Mouse (Mus musculus) embryo, embryonic 11 days (tissue): ENCODE data around the gene Cbx7.
A peak's percentile ranks its signal among the peaks of the same experiment; 100 is the strongest.
"Not testable (repeated sequence)": the region's sequence is repeated elsewhere in the genome, so short reads cannot be mapped to it uniquely, and the experiment has no call there.

Source experiments
- DNase-seq: peaks from one replicate; pipeline ENCODE4 v3.0.0-alpha.2; 2015

Cbx7 gene

DNA sequence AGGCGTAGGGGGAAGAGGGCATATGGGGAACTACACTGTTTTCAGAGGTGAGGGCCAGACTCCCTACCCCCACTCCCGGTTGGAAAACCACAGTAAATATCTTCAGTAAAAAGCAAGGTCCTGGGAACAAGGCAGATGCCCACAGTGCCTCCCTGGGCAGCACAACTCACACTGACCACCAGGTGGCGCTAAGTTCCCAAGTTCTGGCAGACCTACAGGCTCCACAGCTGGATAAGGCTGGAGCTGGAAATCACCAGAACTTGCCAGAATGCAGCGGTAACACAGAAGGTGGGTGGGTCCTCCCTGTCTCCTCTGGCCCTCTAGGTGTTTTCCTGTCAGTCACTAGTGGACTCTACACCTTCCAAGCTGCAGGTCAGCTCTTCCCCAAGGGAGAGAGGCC lies 24.9 kb downstream of the Cbx7 start:
- peak; percentile 91 for DNase-seq

DNA sequence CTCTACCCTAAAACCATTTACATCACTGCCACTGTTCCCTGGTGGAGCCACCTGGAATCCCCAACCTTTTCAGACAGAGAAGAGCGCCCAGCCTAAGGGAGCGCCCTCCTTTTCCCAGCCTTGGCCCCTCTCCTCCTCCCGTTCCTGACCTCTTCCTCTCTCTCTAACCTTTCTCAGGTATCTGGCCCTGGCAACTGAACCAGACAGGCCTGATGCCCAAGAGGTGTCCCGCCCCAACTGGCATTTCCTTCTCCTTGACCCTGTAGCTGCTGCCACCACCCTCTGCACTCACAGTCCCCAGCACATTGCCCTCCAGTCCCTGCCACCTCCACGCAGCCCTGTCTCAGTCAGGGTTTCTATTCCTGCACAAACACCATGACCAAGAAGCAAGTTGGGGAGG lies 26.0 kb downstream of the Cbx7 start:
- no peak for DNase-seq

DNA sequence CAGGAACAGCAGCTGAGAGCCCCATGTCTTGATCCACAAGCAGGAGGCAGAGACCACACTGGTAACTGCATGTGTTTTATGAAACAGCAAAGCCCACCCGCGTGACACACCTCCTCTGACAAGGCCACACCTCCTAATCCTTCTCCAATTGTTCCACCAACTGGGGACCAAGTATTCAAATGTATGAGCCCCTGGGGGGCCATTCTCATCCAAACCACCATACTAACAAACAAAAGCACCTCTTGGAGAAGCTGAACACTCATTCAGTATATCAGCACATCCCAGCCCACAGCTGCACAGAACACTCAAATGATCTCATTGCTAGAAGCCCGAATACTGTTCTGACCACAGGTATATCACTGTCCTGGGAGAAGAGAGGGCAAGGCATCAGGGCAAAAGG lies 27.3 kb downstream of the Cbx7 start:
- DNase-seq = no peak

GRCm38 (mm10) chr15:79942541-79942940 lies 28.4 kb downstream of the Cbx7 start:
- no peak for DNase-seq

DNA sequence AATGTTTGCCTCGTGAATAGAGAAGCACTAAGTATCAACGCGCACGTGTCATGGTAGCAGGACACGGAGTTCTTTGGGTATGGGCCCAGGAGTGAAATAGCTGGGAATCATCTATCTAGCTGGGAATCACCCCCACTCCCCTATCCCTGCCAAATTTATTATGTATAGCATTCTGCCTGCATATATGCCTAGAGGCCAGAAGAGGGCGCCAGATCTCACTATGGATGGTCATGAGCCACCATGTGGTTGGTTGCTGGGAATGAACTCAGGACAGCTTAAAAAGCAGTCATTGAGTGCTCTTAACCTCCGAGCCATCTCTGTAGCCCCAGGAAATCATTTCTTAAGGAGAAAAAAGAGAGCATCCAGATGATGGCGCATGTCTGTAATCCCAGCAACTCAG lies 30.0 kb downstream of the Cbx7 start:
- peak; percentile 72 for DNase-seq

GRCm38 (mm10) chr15:79939913-79940312 lies 31.0 kb downstream of the Cbx7 start:
- DNase-seq = no peak

GRCm38 (mm10) chr15:79939501-79939900 lies 31.4 kb downstream of the Cbx7 start:
- not testable (repeated sequence) for DNase-seq

- DNase-seq = no peak
These were observed 31.9 kb downstream of the Cbx7 start for GRCm38 (mm10) chr15:79939020-79939419.

DNA sequence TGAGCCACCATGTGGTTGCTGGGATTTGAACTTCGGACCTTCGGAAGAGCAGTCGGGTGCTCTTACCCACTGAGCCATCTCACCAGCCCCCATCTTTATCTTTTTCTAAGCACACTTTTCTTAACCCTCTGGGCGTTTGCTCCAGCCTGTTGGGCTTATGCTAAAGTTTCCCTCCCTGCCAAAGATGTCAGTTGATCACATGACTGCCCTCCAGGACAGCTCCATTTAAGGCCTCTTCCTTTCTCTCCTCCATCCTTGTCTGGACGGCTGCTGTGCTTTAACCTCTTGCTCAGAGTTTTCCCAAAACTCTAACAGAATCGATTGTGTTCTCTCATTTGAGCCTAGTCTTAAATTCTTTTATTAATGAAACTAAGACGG lies 34.6 kb downstream of the Cbx7 start:
- no peak for DNase-seq

- DNase-seq = no peak
These were observed 35.1 kb downstream of the Cbx7 start for GRCm38 (mm10) chr15:79935654-79936373.

DNA sequence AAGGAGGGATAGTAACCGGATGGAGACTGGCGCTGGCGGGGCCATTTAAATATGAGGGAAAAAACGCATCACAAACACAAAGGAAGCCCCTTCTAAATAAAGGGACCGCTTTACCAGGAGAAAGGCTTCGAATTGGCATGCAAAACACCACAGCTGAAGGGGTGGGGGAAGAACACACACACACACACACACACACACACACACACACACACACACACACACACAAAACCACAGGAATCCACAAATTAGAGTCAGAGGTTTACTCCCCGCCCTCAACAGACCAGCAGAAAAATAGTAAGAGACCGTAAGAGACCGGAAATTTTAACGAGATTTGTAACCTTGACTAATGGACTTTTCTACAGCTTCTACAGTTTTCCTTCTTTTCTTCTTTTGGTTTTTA lies 36.1 kb downstream of the Cbx7 start:
- peak; percentile 45 for DNase-seq

- peak; percentile 70 for DNase-seq
These were observed 37.0 kb downstream of the Cbx7 start for GRCm38 (mm10) chr15:79933670-79934514.

- no peak for DNase-seq
These were observed 37.8 kb downstream of the Cbx7 start for GRCm38 (mm10) chr15:79933052-79933669.

DNA sequence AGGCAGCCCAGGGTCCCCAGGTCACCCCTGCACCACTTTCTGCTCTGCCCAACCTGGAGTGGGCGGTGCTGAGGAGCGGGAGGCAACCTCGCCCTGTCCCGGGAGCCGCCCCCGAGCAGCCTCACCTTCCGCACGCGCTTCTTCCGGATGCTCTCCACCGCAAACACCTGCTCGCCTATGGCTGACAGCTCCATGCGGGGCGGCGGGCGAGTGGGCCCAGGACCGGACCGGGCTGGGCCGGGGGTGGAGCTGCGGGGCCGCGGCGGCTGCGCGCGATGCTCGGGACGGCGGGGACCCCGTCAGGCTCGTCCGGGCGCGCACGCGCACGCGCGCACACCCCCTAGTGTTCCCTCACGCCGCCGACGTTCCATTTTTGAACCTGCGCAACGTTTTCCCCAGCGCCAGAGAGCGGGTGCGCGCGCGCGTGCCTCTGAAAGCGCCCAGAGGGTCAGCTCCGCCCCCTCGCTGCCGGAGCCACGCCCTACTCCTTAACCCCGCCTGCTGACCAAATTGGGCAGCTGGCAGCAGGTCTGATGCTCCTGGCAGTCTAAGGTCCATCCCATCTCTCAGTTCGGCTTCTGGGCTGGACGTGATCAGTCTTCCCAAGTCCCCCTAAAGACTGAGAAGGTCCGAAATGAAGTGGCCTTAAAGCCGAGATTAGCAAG lies 38.5 kb downstream of the Cbx7 start:
- peak; percentile 92 for DNase-seq

GRCm38 (mm10) chr15:79931496-79932141 lies 39.3 kb downstream of the Cbx7 start:
- no peak for DNase-seq

DNA sequence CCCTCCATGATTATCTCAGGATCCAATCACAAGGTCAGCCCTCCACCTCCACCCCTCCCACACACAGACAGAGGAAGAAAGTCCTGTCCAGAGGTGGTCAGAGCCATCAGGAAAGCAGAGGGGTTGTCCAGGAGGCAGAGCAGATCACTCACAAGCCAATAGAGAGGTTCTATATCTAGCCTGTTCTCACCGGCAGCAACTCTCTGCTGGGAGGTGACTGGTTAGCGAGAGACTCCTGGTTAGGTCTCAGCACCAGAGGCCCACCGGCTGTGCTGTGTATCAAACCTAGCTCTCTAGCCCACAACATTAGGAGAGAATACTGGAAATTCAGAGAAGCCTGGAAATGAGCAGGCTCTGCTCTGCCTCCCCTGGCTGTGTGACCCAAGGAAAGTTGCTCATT lies 41.2 kb downstream of the Cbx7 start:
- DNase-seq = no peak

DNA sequence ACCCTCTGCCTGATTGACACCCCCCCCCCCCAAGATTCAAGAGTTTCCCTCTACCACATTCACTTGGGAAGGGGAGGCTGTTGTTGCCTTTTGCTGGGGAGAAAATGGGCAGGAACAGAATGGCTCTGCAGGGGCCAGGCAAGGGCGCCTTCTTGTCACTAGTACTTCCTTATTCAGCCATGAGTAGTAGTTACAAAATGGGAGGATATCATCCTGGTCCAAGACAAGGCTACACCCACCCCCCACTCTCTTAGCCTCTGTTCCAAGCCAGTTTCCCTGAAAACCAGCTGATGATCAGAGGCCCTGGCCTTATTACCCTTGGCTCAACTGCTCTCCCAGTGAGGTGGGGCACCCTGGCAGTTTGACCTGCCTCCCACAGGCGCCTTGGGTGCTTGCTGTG lies 42.2 kb downstream of the Cbx7 start:
- DNase-seq = no peak

GRCm38 (mm10) chr15:79928316-79928715 lies 42.6 kb downstream of the Cbx7 start:
- no peak for DNase-seq

DNA sequence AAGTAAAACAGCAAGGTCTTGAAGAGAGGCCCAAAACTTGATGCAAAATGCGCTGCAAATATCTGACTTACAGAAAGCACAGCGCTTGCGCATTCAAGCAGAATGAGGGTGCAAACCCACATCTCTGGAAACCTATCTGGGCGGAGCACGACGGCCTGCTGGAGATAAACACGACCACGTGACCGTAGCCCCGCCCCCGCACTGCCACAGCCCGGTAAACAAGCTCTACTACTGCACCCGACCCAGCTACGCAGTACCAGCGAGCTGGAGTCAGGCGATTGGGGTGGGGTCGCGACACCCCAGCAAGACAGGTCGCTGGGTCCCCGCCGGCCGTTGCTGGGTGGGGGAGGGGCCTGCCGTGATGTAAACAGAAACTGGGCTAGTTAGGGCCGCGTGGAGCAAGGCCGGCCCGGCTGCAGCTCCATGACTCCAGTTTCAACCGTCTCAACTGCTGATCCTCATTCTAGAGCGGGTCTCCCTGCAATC lies 43.2 kb downstream of the Cbx7 start:
- peak; percentile 83 for DNase-seq

DNA sequence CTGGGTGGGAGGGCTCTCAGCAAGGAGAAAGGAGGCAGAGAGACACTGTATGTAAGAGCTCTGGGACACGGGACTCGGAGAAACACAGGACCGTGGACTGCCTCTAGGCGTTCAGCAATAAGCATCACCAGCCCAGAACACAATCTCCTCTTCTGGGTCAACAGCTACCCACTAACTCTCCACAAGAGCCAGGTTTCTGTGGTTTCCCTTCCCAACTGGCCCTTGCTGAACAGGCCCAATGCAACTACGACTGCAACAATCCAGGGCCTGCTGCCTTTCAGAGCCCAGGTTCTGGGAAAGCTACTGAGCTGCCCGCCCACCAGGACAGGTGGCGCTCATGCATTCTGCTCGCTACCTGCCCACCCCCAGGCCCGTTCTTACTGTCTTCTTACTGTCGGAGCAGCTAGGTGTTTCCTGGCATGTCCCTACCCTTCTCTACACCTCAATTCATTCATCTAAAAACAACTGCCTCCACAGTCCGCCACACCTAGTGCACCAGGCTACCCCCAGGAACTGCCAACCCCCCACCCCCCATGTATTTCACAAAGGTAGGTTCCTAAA lies 44.0 kb downstream of the Cbx7 start:
- DNase-seq = no peak

- DNase-seq = no peak
These were observed 51.1 kb downstream of the Cbx7 start for GRCm38 (mm10) chr15:79919787-79920186.

- DNase-seq = no peak
These were observed 52.4 kb downstream of the Cbx7 start for GRCm38 (mm10) chr15:79918485-79918884.
